Mouse (Mus musculus) bone marrow, adult 2 months (tissue): ENCODE measurements around the gene Itgb3. TPM values are rescaled to one million over a fixed set of nuclear protein-coding genes. Genes with fewer than 3 reads are reported as not detected.

Source experiments
- H3K27ac ChIP-seq: fragments of 200-500 bp; 2 replicates; pipeline ENCODE4 v1.5.1; 2012; ENCODE audit warnings: low read depth, mild to moderate bottlenecking, control low read depth, inconsistent platforms, low read length; ENCODE audit not compliant: control insufficient read depth, poor library complexity, insufficient read depth
- H3K4me1 ChIP-seq: fragments of 200-500 bp; 2 replicates; pipeline ENCODE4 v1.6.1; 2011; ENCODE audit warnings: low read length; ENCODE audit not compliant: control insufficient read depth, insufficient read depth
- H3K4me3 ChIP-seq: fragments of 200-500 bp; replicated peaks from 2 replicates; pipeline ENCODE3; 2011; ENCODE audit warnings: mild to moderate bottlenecking, low read depth, low read length, control low read depth; ENCODE audit not compliant: control insufficient read depth
- CTCF ChIP-seq: fragments of 200-500 bp; IDR thresholded peaks from 2 replicates; pipeline ENCODE4 v1.5.1; 2011; ENCODE audit warnings: low read length, control low read depth; ENCODE audit not compliant: control insufficient read depth, insufficient read depth
- POLR2A ChIP-seq: fragments of 200-500 bp; IDR thresholded peaks from 2 replicates; pipeline ENCODE4 v1.6.1; 2011; ENCODE audit warnings: low read depth, mild to moderate bottlenecking, control low read depth, low read length, borderline replicate concordance; ENCODE audit not compliant: control insufficient read depth
- WGBS: fragments of 180-500 bp; shearing (Covaris S2); methylation state at CpG from one replicate; pipeline ENCODE4 v1.1.7; 2018; 5-methylcytosine and 5-hydroxymethylcytosine counted together
- polyA plus RNA-seq: library from polyadenylated mRNA; stranded (reverse); fragments of >200 nt; gene quantifications from 2 replicates; pipeline ENCODE4 v1.2.4, GENCODE M21; 2011; ENCODE audit warnings: low replicate concordance; ENCODE audit not compliant: missing spikeins, insufficient read depth, insufficient read length

The Itgb3 gene
- polyA plus RNA-seq, 1 experiment, result 141 TPM

DNA sequence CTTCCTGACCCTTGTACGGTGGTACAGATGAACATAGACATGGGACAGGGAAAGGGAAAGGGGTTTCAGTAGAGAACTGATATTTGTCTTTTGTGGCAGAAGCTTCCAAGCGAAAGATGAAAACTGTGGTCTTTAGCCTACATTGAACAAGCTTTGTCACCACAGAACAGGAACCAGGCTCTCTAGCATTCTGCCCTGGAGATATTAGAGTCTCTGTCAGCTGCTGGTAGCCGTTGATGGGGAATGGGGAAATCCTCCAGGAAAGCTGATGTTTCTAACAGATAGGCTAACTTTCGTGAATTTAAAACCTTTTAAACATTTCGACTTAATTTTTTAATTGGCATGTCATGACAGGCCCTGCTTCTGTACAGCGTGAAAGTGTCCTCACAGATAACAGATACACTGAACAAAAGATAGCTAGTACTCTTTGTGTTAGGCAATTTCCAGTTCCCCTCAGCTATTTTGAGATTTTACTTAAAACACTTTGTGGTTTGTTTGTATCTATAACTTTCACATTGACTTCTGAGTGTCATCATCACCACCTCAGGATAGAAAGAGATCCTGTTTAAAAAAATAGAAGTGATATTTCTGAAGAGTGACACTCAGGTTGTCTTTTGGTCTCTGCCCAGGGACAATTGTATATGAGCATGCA, 1.4 kb downstream of the Itgb3 start:
- WGBS, result 5% methylated on average over 6 of the region's 6 CpGs
- TF ChIP-seq CTCF (no peak), POLR2A (no peak)
- H3K27ac ChIP-seq, result no peak overlapping the region; the same call in 1 of the 2 replicates
- no peak overlapping the region for H3K4me3 ChIP-seq
- H3K4me1 ChIP-seq, result peaks cover 11% of the 10 kb centered on the region

- Histone ChIP-seq H3K4me3 (peak overlapping the region; percentile 21), H3K27ac (peak overlapping the region; percentile 36)
- 29% methylated on average over 4 of the region's 4 CpGs for WGBS
Measured at GRCm38 (mm10) chr11:104609733-104610132, 1.9 kb downstream of the Itgb3 start.

DNA sequence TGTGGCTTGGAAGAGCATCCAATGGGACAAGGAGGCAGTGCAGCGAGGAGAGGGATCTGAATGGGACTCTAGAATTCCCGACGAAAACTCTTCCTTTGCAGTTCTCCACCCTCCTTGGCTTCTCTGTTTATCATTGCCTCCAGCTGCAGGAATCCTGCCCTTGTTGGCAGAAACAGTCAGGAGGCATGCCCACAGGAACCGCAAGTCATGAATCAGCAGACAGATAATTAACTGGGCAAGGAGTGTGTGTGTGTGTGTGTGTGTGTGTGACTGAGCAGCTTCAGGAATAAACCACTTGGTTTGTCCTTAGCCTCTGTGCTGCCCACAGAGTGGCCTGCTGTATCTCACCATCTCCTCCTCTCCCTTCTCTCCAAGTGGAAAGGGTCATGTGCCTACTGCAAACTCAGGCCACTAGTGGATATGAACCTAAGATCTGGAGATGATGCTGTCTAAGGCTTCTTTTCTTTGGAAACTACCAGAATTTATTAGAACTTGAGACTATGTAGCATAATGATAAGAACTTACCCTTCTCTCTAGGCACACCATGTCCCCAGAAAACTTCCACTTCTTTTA, 3.9 kb downstream of the Itgb3 start:
- TF ChIP-seq CTCF (no peak), POLR2A (no peak)
- no peak overlapping the region for H3K4me3 ChIP-seq
- WGBS, result 5% methylated on average over 4 of the region's 4 CpGs
- H3K4me1 ChIP-seq, result peaks cover 13% of the 10 kb centered on the region
- H3K27ac ChIP-seq, result no peak overlapping the region

More at GRCm38 (mm10) chr11:104609733-104610132, 1.9 kb downstream of the Itgb3 start:
- peaks cover 11% of the 10 kb centered on the region for H3K4me1 ChIP-seq
- TF ChIP-seq POLR2A, result no peak
- TF ChIP-seq CTCF, result no peak

DNA sequence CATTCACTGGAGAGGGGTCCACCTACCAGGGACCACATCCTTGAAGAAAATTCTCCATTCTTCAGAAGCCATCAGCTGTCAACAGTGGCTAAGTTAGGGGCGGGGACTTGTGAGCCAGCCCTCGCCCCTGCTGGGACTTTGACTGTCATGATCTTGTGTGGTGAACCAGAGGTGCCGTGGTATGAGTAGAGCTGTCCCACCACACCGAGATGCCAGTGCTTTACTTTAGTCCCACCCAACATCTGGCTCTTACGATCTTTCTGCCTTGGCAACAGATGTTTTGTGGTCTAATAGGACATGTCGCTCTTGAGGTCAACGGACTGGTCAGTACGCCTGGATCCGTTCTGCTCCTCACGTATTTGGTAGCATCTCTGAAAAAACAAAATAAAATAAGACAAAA, 5.8 kb downstream of the Itgb3 start:
- TF ChIP-seq CTCF (no peak), POLR2A (no peak)
- H3K4me3 ChIP-seq, result no peak overlapping the region
- H3K27ac ChIP-seq, result no peak overlapping the region
- 37% methylated on average over 10 of the region's 10 CpGs for WGBS
- H3K4me1 ChIP-seq, result peaks cover 13% of the 10 kb centered on the region

DNA sequence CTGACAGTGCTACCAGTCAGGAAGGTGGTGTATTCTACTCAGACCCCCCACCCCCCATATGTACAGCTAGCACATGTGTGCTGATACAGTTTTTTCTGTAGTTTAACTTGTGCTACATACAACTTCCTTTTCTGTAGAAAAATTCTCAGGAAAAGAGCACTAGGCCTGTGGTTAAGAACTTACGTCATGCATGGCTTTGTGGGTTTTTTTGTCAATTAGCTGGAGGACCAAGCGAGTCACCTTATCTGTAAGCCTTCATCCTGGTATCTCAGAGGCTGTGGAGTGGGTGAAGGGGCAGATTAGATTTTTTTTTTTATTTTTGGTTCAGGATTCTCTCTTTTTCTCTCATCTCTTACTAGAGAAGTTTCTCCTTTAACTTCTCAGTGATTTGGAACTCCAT, 6.3 kb downstream of the Itgb3 start:
- Histone ChIP-seq H3K4me1 (peaks cover 14% of the 10 kb centered on the region), H3K27ac (no peak overlapping the region), H3K4me3 (no peak overlapping the region)
- 1% methylated on average over 2 of the region's 2 CpGs for WGBS
- TF ChIP-seq CTCF (no peak), POLR2A (no peak)

- Histone ChIP-seq H3K4me3 (no peak overlapping the region), H3K27ac (no peak overlapping the region), H3K4me1 (peaks cover 9% of the 10 kb centered on the region)
- no peak for TF ChIP-seq CTCF
- TF ChIP-seq POLR2A, result no peak
- 57% methylated on average over 5 of the region's 5 CpGs for WGBS
Measured at GRCm38 (mm10) chr11:104616182-104616581, 8.4 kb downstream of the Itgb3 start.

- WGBS, result 23% methylated on average over 6 of the region's 6 CpGs
- TF ChIP-seq CTCF (no peak), POLR2A (no peak)
- H3K4me1 ChIP-seq, result peaks cover 6% of the 10 kb centered on the region
Measured at GRCm38 (mm10) chr11:104618638-104619076, 10.9 kb downstream of the Itgb3 start.

GRCm38 (mm10) chr11:104619084-104620022, 11.6 kb downstream of the Itgb3 start:
- WGBS, result 64% methylated on average over 13 of the region's 13 CpGs
- Histone ChIP-seq H3K4me1 (peaks cover 4% of the 10 kb centered on the region; the same call in 1 of the 2 replicates), H3K4me3 (no peak overlapping the region), H3K27ac (no peak overlapping the region)
- TF ChIP-seq POLR2A, result no peak
- no peak for TF ChIP-seq CTCF

More at GRCm38 (mm10) chr11:104618638-104619076, 10.9 kb downstream of the Itgb3 start:
- no peak overlapping the region for H3K4me3 ChIP-seq
- no peak overlapping the region for H3K27ac ChIP-seq
